Mouse (Mus musculus) G1E (cell line): ENCODE results near the gene Reep3.

Experiments
- CTCF ChIP-seq: IDR thresholded peaks from 2 replicates; pipeline ENCODE4 v1.5.1; 2012; ENCODE audit warnings: low read depth, low read length, inconsistent platforms, mixed read lengths
- GATA1 ChIP-seq: IDR thresholded peaks from 2 replicates; pipeline ENCODE4 v1.6.1; 2012; ENCODE audit warnings: borderline replicate concordance, low read length, inconsistent platforms, mixed read lengths
- POLR2AphosphoS5 ChIP-seq: IDR thresholded peaks from 2 replicates; pipeline ENCODE4 v1.6.1; 2012; ENCODE audit warnings: low read depth, low read length, inconsistent platforms; ENCODE audit not compliant: insufficient replicate concordance
- TAL1 ChIP-seq: conservative IDR thresholded peaks from 2 replicates; pipeline ENCODE4 v1.6.1; 2012; ENCODE audit warnings: low read depth, low read length, inconsistent platforms, mixed read lengths

DNA sequence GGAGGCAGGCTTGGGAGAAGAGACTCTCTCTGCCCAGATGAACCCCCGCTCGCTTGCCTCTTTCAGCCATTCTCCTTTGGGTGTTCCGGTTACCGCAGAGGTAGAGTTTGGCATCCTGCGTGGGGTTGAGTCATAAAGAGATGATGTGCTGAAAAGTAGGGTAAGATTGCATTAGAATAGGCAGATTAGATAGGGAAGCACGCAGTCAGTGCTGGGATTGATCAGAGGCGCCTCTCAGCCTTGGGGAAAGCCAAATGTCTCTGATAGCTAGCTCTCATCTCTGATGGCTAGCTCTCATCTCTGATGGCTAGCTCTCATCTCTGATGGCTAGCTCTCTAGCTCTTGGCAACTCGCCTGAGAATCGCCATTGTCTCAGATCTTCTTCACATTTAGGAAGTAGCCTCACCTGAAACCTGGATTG, 4.1 kb upstream of the Reep3 start:
- no peak for TF ChIP-seq CTCF
- no peak for TF ChIP-seq POLR2AphosphoS5
- TF ChIP-seq GATA1 = no peak
- no peak for TF ChIP-seq TAL1
